Mouse (Mus musculus) midbrain, embryonic 15.5 days (tissue): ENCODE data around the gene Sh3glb2. TPM values are rescaled to one million over a fixed set of nuclear protein-coding genes. Genes with fewer than 3 reads are reported as not detected.

Source experiments
- ATAC-seq: fragments of 200-750 bp; cut with Nextera tagmentation; replicated peaks from 2 replicates; pipeline ENCODE4 v1.8.0; 2017; ENCODE audit warnings: moderate TSS enrichment
- H3K27ac ChIP-seq: fragments of 300-500 bp; sonication (generic); 2 replicates; pipeline ENCODE4 v1.5.1; 2015; ENCODE audit warnings: mild to moderate bottlenecking, inconsistent platforms
- H3K27me3 ChIP-seq: fragments of 300-500 bp; sonication (generic); replicated peaks from 2 replicates; pipeline ENCODE4 v1.6.1; 2015; ENCODE audit warnings: inconsistent platforms
- H3K36me3 ChIP-seq: fragments of 300-500 bp; sonication (generic); replicated peaks from 2 replicates; pipeline ENCODE4 v1.6.1; 2015; ENCODE audit warnings: inconsistent platforms
- H3K4me1 ChIP-seq: fragments of 300-500 bp; sonication (generic); 2 replicates; pipeline ENCODE4 v1.6.1; 2015; ENCODE audit warnings: inconsistent platforms
- H3K4me2 ChIP-seq: fragments of 300-500 bp; sonication (generic); 2 replicates; pipeline ENCODE4 v1.6.1; 2015; ENCODE audit warnings: inconsistent platforms, mild to moderate bottlenecking, moderate library complexity
- H3K4me3 ChIP-seq: fragments of 300-500 bp; sonication (generic); 2 replicates; pipeline ENCODE4 v1.5.1; 2015; ENCODE audit warnings: mild to moderate bottlenecking, inconsistent platforms
- H3K9ac ChIP-seq: fragments of 300-500 bp; sonication (generic); 2 replicates; pipeline ENCODE4 v1.6.1; 2015; ENCODE audit warnings: mild to moderate bottlenecking, inconsistent platforms
- H3K9me3 ChIP-seq: fragments of 300-500 bp; sonication (generic); 2 replicates; pipeline ENCODE4 v1.6.1; 2016; ENCODE audit warnings: inconsistent platforms
- WGBS: fragments of 180-500 bp; shearing (Covaris S2); methylation state at CpG from one replicate; pipeline ENCODE4 v1.1.7; 2015; ENCODE audit warnings: mixed read lengths; 5-methylcytosine and 5-hydroxymethylcytosine counted together
- microRNA-seq: library from miRNA; unstranded; fragments of <30 nt; microRNA quantifications from one replicate; pipeline ENCODE4, GENCODE M21; 2016
- polyA plus RNA-seq: library from polyadenylated mRNA; unstranded; fragments of >200 nt; fragmentation: Nextera tagmentation; extraction: Ambion mirVana; gene quantifications from 2 replicates; pipeline ENCODE4 v1.2.1, GENCODE M21; 2015

Gene Sh3glb2
- polyA plus RNA-seq, 1 experiment from 2014 or later = 214 TPM

DNA sequence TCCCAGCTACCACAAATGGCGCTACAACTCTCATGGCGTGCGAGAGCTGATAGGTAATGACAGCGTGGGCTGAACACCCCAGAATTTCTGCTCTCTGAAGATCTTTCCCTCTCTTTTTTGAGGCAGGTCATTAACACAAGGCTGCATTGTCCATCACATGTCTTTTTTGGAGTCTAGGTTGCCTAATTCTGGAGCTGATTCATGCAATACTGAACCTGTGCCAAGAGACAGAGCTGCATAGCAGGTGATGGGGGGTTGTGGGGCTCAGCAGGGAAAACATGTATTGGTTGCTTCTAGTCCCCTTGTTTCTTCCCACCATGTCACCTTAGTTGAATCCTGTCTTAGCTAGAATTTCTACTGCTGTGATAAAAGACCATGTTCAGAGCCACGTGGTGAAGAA is 33.8 kb downstream of the Sh3glb2 start:
- ATAC-seq = no peak
- no peak overlapping the region for H3K4me3 ChIP-seq
- H3K27me3 ChIP-seq = no peaks in the 10 kb centered on the region
- 96% methylated on average over 5 of the region's 5 CpGs for WGBS
- H3K4me1 ChIP-seq = no peaks in the 10 kb centered on the region
- no peak overlapping the region for H3K4me2 ChIP-seq
- no peak overlapping the region for H3K9ac ChIP-seq
- no peaks in the 10 kb centered on the region for H3K9me3 ChIP-seq
- peaks cover 79% of the 10 kb centered on the region for H3K36me3 ChIP-seq
- no peak overlapping the region for H3K27ac ChIP-seq

DNA sequence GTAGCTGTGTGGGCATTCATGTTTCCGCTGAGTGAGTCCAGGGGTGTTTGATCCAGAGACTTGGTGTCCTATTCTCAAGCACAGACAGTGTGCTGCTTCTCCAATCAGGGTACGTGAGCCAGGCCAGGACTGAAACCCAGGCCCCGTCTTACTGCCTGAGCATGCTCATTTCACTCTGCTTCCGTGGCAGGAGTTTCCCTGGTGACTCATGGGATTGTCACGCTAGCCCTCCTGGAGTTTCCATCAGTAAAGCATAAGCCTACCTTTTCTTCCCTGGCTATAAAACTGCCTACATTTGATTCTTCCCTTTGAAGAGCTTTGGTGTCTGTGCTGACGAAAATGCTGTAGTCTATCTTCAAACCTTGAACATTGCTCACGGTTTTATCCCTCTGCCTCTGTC is 36.0 kb downstream of the Sh3glb2 start:
- no peaks in the 10 kb centered on the region for H3K9me3 ChIP-seq
- no peak overlapping the region for H3K4me2 ChIP-seq
- no peaks in the 10 kb centered on the region for H3K4me1 ChIP-seq
- H3K27me3 ChIP-seq = no peaks in the 10 kb centered on the region
- peaks cover 69% of the 10 kb centered on the region for H3K36me3 ChIP-seq
- WGBS = 85% methylated on average over 7 of the region's 7 CpGs
- no peak overlapping the region for H3K4me3 ChIP-seq
- H3K9ac ChIP-seq = no peak overlapping the region
- H3K27ac ChIP-seq = no peak overlapping the region
- no peak for ATAC-seq

DNA sequence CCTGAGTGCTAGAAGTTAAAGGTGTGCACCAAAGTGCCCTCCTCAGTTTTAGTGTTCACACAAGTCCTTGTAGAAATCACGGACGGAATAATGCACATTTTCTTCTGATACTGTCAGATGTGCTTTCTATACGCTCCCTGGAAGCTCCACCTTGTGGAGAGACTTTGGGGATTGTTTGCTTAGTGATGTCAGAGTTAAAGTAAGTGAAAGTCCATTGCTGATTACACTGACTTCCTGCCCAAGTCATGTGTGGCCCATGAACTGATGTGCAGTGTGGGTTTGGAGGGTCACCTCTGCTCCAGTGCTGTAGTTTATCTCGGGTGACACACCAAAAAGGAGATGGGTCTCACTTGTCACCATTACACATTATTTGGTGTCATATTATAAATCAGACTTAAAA is 39.9 kb downstream of the Sh3glb2 start:
- H3K4me2 ChIP-seq = no peak overlapping the region
- H3K4me1 ChIP-seq = no peaks in the 10 kb centered on the region
- no peak overlapping the region for H3K4me3 ChIP-seq
- peaks cover 71% of the 10 kb centered on the region for H3K36me3 ChIP-seq
- H3K9me3 ChIP-seq = no peaks in the 10 kb centered on the region
- ATAC-seq = no peak
- H3K9ac ChIP-seq = no peak overlapping the region
- no peak overlapping the region for H3K27ac ChIP-seq
- WGBS = 90% methylated on average over 4 of the region's 4 CpGs
- H3K27me3 ChIP-seq = no peaks in the 10 kb centered on the region

DNA sequence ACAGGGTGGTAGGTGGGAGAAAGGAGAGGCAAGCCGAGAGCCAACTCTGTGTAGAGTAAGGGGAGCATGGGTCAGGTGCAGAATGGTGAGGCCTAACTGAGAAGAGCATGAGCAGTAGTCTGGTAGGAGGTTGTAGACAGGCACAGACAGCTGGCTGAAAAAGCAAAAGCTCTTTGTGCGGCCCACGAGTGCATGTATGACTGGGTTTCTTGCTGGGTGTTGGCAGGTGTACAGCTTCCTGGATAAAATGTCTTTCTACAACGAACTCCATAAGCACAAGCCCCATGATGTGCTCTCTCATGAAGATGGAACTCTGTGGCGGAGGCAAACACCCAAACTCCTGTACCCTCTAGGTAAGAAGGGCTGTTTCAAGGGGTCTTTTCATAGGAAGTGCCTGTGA is 42.2 kb downstream of the Sh3glb2 start:
- over 99% methylated on average over 5 of the region's 5 CpGs for WGBS
- peaks cover 64% of the 10 kb centered on the region for H3K36me3 ChIP-seq
- no peak for ATAC-seq

DNA sequence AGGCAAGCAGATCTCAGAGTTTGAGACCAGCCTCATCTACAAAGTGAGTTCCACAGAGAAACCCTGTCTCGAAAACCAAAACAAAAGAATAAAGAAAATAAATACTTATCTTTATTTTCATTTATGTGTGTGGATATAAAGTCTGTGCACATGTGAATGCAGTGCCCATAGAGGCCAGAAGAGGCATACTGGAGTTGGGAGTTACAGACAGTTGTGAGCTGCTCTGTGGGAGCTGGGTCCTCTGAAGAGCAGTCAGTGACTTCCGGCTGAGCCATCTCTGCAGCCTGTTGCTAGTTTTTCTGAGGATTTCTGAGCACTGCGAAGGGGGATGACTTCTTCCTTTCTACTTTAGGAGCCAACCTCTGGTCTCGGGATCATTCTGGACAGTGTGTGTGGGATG is 43.0 kb downstream of the Sh3glb2 start:
- Histone ChIP-seq H3K4me3 (no peak overlapping the region), H3K27ac (no peak overlapping the region), H3K4me1 (no peaks in the 10 kb centered on the region), H3K36me3 (peaks cover 65% of the 10 kb centered on the region), H3K9me3 (no peaks in the 10 kb centered on the region), H3K9ac (no peak overlapping the region), H3K27me3 (no peaks in the 10 kb centered on the region), H3K4me2 (no peak overlapping the region)
- no peak for ATAC-seq
- WGBS = 94% methylated on average over 4 of the region's 4 CpGs

More for the DNA sequence above, 42.2 kb downstream of the Sh3glb2 start:
- Histone ChIP-seq H3K9me3 (no peaks in the 10 kb centered on the region), H3K27ac (no peak overlapping the region), H3K9ac (no peak overlapping the region), H3K4me3 (no peak overlapping the region), H3K27me3 (no peaks in the 10 kb centered on the region), H3K4me1 (no peaks in the 10 kb centered on the region), H3K4me2 (no peak overlapping the region)

DNA sequence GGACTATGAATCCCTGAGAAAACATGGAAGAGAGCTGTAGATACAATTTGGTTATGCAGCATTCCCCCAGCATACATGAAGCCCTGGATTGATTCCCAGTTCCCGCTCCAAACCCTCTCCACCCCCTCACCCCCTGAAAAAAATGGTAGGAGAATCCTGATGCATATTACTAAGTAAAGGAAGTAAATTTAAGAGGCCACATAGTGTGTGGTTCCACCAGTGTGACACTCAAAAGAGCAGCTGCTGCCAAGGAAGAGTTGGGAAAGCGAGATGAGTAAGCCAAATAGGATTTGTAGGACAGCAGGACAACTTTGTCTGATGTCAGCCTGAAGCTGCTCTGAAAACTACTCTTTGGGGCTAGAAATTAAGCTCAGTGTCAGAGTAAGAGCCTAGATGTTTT is 47.7 kb downstream of the Sh3glb2 start:
- Histone ChIP-seq H3K4me2 (no peak overlapping the region), H3K4me3 (no peak overlapping the region), H3K9ac (no peak overlapping the region), H3K27me3 (no peaks in the 10 kb centered on the region), H3K36me3 (peaks cover 76% of the 10 kb centered on the region), H3K9me3 (no peaks in the 10 kb centered on the region), H3K4me1 (no peaks in the 10 kb centered on the region), H3K27ac (no peak overlapping the region)
- 93% methylated on average over 2 of the region's 2 CpGs for WGBS
- ATAC-seq = no peak

DNA sequence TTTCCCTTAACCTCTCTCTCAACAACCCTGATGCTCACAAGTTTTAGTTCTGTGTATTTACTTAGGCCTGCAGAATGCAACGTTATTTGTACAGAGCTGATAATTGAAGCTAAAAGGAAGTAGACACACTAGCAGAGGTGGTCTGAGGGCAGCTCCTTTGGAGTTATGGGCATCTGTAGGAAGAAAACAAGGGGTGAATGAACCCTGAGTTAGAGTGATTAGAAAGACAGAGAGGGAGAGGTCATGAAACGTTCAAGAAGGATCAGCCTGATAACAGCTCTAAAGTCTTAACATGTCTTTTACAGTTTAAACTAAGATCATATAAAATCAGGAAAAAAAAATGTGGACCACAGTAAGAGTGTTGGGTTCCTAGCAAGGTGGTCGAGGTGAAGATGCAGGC is 49.8 kb downstream of the Sh3glb2 start:
- no peak overlapping the region for H3K27ac ChIP-seq
- no peaks in the 10 kb centered on the region for H3K9me3 ChIP-seq
- no peak overlapping the region for H3K4me2 ChIP-seq
- H3K4me3 ChIP-seq = no peak overlapping the region
- peaks cover 74% of the 10 kb centered on the region for H3K36me3 ChIP-seq
- H3K27me3 ChIP-seq = no peaks in the 10 kb centered on the region
- 95% methylated on average over 3 of the region's 3 CpGs for whole genome bisulfite sequencing
- no peak overlapping the region for H3K9ac ChIP-seq
- ATAC-seq = no peak
- H3K4me1 ChIP-seq = no peaks in the 10 kb centered on the region

DNA sequence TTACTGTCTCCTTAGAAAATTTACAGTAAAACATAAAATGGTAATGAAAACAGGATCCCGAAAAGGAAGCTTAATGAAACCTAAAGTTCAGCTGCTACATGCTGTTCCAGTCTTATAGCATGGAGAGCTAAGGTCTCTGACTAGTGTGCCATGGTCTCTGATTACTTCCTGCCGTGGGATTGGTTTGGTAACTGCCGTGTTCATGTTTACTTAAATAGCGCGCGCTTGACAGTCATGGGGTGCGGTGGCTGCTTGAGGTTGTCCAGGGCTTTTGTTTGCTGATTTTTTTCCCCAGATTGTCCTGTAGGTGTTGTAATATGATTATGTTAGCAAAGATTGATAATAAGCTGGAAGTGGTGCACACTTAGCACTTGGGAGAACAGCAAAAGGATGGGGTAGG is 53.0 kb downstream of the Sh3glb2 start:
- peaks cover 71% of the 10 kb centered on the region for H3K36me3 ChIP-seq
- H3K9me3 ChIP-seq = no peaks in the 10 kb centered on the region
- H3K9ac ChIP-seq = no peak overlapping the region
- WGBS = 96% methylated on average over 7 of the region's 7 CpGs
- H3K4me3 ChIP-seq = no peak overlapping the region
- H3K4me2 ChIP-seq = no peak overlapping the region
- H3K27ac ChIP-seq = no peak overlapping the region
- no peak for ATAC-seq
- H3K4me1 ChIP-seq = no peaks in the 10 kb centered on the region
- no peaks in the 10 kb centered on the region for H3K27me3 ChIP-seq

DNA sequence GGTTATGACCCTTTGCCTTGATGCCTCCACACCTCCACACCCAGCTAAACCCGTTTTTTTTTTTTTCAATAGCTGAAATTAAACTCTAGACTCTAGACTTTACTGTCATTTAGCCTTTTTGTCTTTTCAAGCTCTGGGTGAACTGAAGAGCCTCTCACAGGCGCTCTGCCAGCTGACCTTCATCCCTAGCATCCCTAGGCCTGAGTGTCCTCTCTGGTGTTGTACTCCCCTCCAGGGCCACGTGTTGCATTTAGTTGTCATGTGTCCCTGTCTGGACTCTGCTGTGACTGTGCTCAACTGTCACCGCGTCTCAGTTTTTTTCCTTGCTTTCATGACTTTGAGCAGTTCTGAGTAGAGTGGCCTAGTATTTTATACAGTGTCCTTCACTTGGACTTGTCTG is 59.2 kb downstream of the Sh3glb2 start:
- 91% methylated on average over 5 of the region's 5 CpGs for WGBS
- H3K4me2 ChIP-seq = no peak overlapping the region
- peaks cover 56% of the 10 kb centered on the region for H3K36me3 ChIP-seq
- H3K4me1 ChIP-seq = no peaks in the 10 kb centered on the region
- no peak for ATAC-seq
- H3K9me3 ChIP-seq = no peaks in the 10 kb centered on the region
- H3K27me3 ChIP-seq = no peaks in the 10 kb centered on the region
- H3K27ac ChIP-seq = no peak overlapping the region
- H3K4me3 ChIP-seq = no peak overlapping the region
- H3K9ac ChIP-seq = no peak overlapping the region

DNA sequence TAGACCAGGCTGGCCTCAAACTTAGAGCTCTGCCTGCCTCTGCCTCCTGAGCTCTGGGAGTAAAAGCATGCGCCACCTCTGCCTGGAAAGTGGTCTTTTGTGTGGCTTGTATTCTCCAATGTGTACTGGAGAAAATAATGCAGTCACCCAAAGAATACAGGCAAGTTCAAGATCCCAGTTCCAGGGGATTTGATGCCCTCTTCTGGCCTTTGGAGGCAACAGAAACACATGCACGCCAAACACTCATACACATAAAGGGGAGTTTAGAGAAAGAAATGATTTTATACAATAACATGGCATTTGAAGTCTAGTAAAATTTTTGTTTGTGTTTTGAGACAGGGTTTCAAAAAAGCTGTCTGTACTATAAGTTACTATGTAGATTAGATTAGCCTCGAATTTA is 59.6 kb downstream of the Sh3glb2 start:
- Histone ChIP-seq H3K36me3 (peaks cover 52% of the 10 kb centered on the region), H3K4me1 (no peaks in the 10 kb centered on the region), H3K27me3 (no peaks in the 10 kb centered on the region), H3K4me3 (no peak overlapping the region), H3K27ac (no peak overlapping the region), H3K9ac (no peak overlapping the region), H3K4me2 (no peak overlapping the region), H3K9me3 (no peaks in the 10 kb centered on the region)
- no peak for ATAC-seq
- 85% methylated on average over 3 of the region's 3 CpGs for WGBS

Small RNA genes lying within 50 kb of the gene (microRNA-seq; reads per million reads assigned to microRNA genes)
- not detected for gene Gm47292

Other genes starting within 250 kb of the Sh3glb2 start
- 16.5 and 17.7 TPM in 2 replicates for gene Zer1, start 234.8 kb downstream of the Sh3glb2 start, polyA plus RNA-seq
- gene Tbc1d13, start 225.6 kb downstream of the Sh3glb2 start, polyA plus RNA-seq = 12.3 and 13.7 TPM in 2 replicates
- 19.5 and 20.4 TPM in 2 replicates for gene Endog, start 187.8 kb downstream of the Sh3glb2 start, polyA plus RNA-seq
- gene Spout1, start 180.9 kb downstream of the Sh3glb2 start, polyA plus RNA-seq = 65.3 and 69.9 TPM in 2 replicates
- gene Kyat1, start 153.5 kb downstream of the Sh3glb2 start, polyA plus RNA-seq = 15.0 and 16.8 TPM in 2 replicates
- 62.5 and 62.7 TPM in 2 replicates for gene Lrrc8a, start 121.6 kb downstream of the Sh3glb2 start, polyA plus RNA-seq
- 0.31 and 0.38 TPM in 2 replicates for gene Gm28035, start 118.8 kb downstream of the Sh3glb2 start, polyA plus RNA-seq
- gene Phyhd1, start 93.1 kb downstream of the Sh3glb2 start, polyA plus RNA-seq = 7.0 and 7.3 TPM in 2 replicates
- not detected in 2 replicates for gene Gm28038, start 78.3 kb downstream of the Sh3glb2 start, polyA plus RNA-seq
- 40.7 TPM in 2 replicates for gene Dolk, start 73.0 kb downstream of the Sh3glb2 start, polyA plus RNA-seq
- 22.6 and 22.7 TPM in 2 replicates for gene Nup188, start 72.9 kb downstream of the Sh3glb2 start, polyA plus RNA-seq
- 33.9 and 34.9 TPM in 2 replicates for gene Miga2, start 4.9 kb upstream of the Sh3glb2 start, polyA plus RNA-seq
- gene Dolpp1, start 32.9 kb upstream of the Sh3glb2 start, polyA plus RNA-seq = 66.8 and 69.9 TPM in 2 replicates
- gene Crat, start 56.5 kb upstream of the Sh3glb2 start, polyA plus RNA-seq = 22.5 and 23.9 TPM in 2 replicates
- 152 and 155 TPM in 2 replicates for gene Ptpa, start 56.7 kb upstream of the Sh3glb2 start, polyA plus RNA-seq
- 2.3 and 2.8 TPM in 2 replicates for gene Ier5l, start 114.9 kb upstream of the Sh3glb2 start, polyA plus RNA-seq
- 0.51 and 0.63 TPM in 2 replicates for gene Cstad, start 235.7 kb upstream of the Sh3glb2 start, polyA plus RNA-seq